Mouse (Mus musculus) CH12.LX (cell line): ENCODE measurements around the gene Fam163b. TPM values are rescaled to one million over a fixed set of nuclear protein-coding genes. Genes with fewer than 3 reads are reported as not detected.

Source experiments
- DNase-seq: peaks from one replicate; pipeline ENCODE4 v3.0.0-alpha.2; 2013; ENCODE audit errors: extremely low read depth
- H3K27ac ChIP-seq: 2 replicates; pipeline ENCODE4 v1.5.1; 2012; ENCODE audit warnings: low read depth, mild to moderate bottlenecking, control low read depth, moderate library complexity; ENCODE audit not compliant: insufficient read depth
- H3K27me3 ChIP-seq: replicated peaks from 2 replicates; pipeline ENCODE3; 2012; ENCODE audit warnings: inconsistent platforms
- H3K36me3 ChIP-seq, 2 experiments: replicated peaks in 1 of 2; 2 replicates each; pipeline versions ENCODE3 to v1.6.1; 2012; ENCODE audit warnings: inconsistent platforms in 1 of 2, low read length in 1 of 2, mild to moderate bottlenecking in 1 of 2, mixed read lengths in 1 of 2, moderate library complexity in 1 of 2; ENCODE audit not compliant: control insufficient read depth in 1 of 2, insufficient read depth in 1 of 2
- H3K4me1 ChIP-seq, 2 experiments: 2 replicates each; pipeline ENCODE4 v1.6.1; 2012; ENCODE audit warnings: inconsistent platforms in 1 of 2, moderate library complexity in 1 of 2; ENCODE audit not compliant: insufficient read depth in 2 of 2, control insufficient read depth in 1 of 2
- H3K4me2 ChIP-seq: 2 replicates; pipeline ENCODE4 v1.6.1; 2012; ENCODE audit warnings: low read depth, mild to moderate bottlenecking, control low read depth; ENCODE audit not compliant: poor library complexity, insufficient read depth, severe bottlenecking
- H3K4me3 ChIP-seq, 3 experiments: fragments of 150-350 bp in 1 of 3; sonication (generic) in 1 of 3; replicated peaks in 1 of 3; 2 replicates each; pipeline versions ENCODE3 to v1.5.1; 2011 to 2012; ENCODE audit warnings: low read depth in 2 of 3, low read length in 2 of 3, mild to moderate bottlenecking in 2 of 3, moderate library complexity in 2 of 3, control low read depth in 1 of 3, improper control_type of control experiment in 1 of 3, inconsistent platforms in 1 of 3, mixed read lengths in 1 of 3; ENCODE audit not compliant: poor library complexity in 1 of 3
- H3K79me2 ChIP-seq: replicated peaks from 2 replicates; pipeline ENCODE4 v1.6.1; 2012; ENCODE audit warnings: mild to moderate bottlenecking, moderate library complexity; ENCODE audit not compliant: control insufficient read depth, poor library complexity, insufficient read depth, severe bottlenecking; ENCODE audit errors: extremely low read depth
- H3K9ac ChIP-seq: 2 replicates; pipeline ENCODE4 v1.6.1; 2012; ENCODE audit warnings: low read depth, mild to moderate bottlenecking, control low read depth, moderate library complexity; ENCODE audit not compliant: insufficient read depth
- H3K9me3 ChIP-seq: replicated peaks from 2 replicates; pipeline ENCODE3; 2012; ENCODE audit warnings: low read length, inconsistent platforms, mixed read lengths
- BHLHE40 ChIP-seq: IDR thresholded peaks from 2 replicates; pipeline ENCODE4 v1.6.1; 2011; ENCODE audit warnings: mild to moderate bottlenecking, low read depth, low read length, improper control_type of control experiment
- CHD2 ChIP-seq: IDR thresholded peaks from 2 replicates; pipeline ENCODE4 v1.6.1; 2011; ENCODE audit warnings: low read length, improper control_type of control experiment
- CTCF ChIP-seq, 2 experiments: IDR thresholded peaks in 1 of 2; conservative IDR thresholded peaks in 1 of 2; 2 replicates each; pipeline ENCODE4 v1.5.1; 2011 to 2012; ENCODE audit warnings: low read depth in 2 of 2, low read length in 2 of 2, improper control_type of control experiment in 1 of 2, inconsistent platforms in 1 of 2, mild to moderate bottlenecking in 1 of 2, moderate library complexity in 1 of 2
- ELF1 ChIP-seq: IDR thresholded peaks from 2 replicates; pipeline ENCODE4 v1.6.1; 2014; ENCODE audit warnings: low read depth, mild to moderate bottlenecking, inconsistent platforms, low read length, improper control_type of control experiment
- EP300 ChIP-seq: IDR thresholded peaks from 2 replicates; pipeline ENCODE4 v1.6.1; 2011; ENCODE audit warnings: low read length, improper control_type of control experiment
- ETS1 ChIP-seq: conservative IDR thresholded peaks from 2 replicates; pipeline ENCODE4 v1.6.1; 2012; ENCODE audit warnings: low read depth, mild to moderate bottlenecking, inconsistent platforms, low read length, improper control_type of control experiment, moderate library complexity
- GABPA ChIP-seq: IDR thresholded peaks from 2 replicates; pipeline ENCODE4 v1.6.1; 2012; ENCODE audit warnings: low read depth, low read length, improper control_type of control experiment, inconsistent platforms; ENCODE audit not compliant: insufficient replicate concordance
- IRF4 ChIP-seq: IDR thresholded peaks from 2 replicates; pipeline ENCODE4 v1.6.1; 2014; ENCODE audit warnings: low read depth, mild to moderate bottlenecking, inconsistent platforms, low read length, improper control_type of control experiment
- KAT2A ChIP-seq: IDR thresholded peaks from 2 replicates; pipeline ENCODE4 v1.6.1; 2012; ENCODE audit warnings: low read length, improper control_type of control experiment, inconsistent platforms; ENCODE audit not compliant: insufficient replicate concordance
- MAX ChIP-seq: IDR thresholded peaks from 2 replicates; pipeline ENCODE4 v1.6.1; 2011; ENCODE audit warnings: low read length, improper control_type of control experiment
- MAZ ChIP-seq: IDR thresholded peaks from 2 replicates; pipeline ENCODE4 v1.6.1; 2012; ENCODE audit warnings: low read depth, mild to moderate bottlenecking, inconsistent platforms, low read length, improper control_type of control experiment, moderate library complexity
- MYC ChIP-seq: IDR thresholded peaks from 2 replicates; pipeline ENCODE4 v1.6.1; 2011; ENCODE audit warnings: low read depth, mild to moderate bottlenecking, improper control_type of control experiment, low read length
- NELFE ChIP-seq: IDR thresholded peaks from 2 replicates; pipeline ENCODE4 v1.6.1; 2011; ENCODE audit warnings: low read depth, low read length, improper control_type of control experiment
- NRF1 ChIP-seq: IDR thresholded peaks from 2 replicates; pipeline ENCODE4 v1.6.1; 2014; ENCODE audit warnings: low read depth, mild to moderate bottlenecking, inconsistent platforms, low read length, improper control_type of control experiment, moderate library complexity
- PAX5 ChIP-seq: IDR thresholded peaks from 2 replicates; pipeline ENCODE4 v1.6.1; 2012; ENCODE audit warnings: low read length, inconsistent platforms, mixed read lengths
- POLR2A ChIP-seq: IDR thresholded peaks from 2 replicates; pipeline ENCODE4 v1.6.1; 2011; ENCODE audit warnings: low read depth, mild to moderate bottlenecking, improper control_type of control experiment, low read length
- POLR2AphosphoS2 ChIP-seq: IDR thresholded peaks from 2 replicates; pipeline ENCODE4 v1.6.1; 2011; ENCODE audit warnings: low read depth, low read length, improper control_type of control experiment
- RAD21 ChIP-seq: IDR thresholded peaks from 2 replicates; pipeline ENCODE4 v1.6.1; 2011; ENCODE audit warnings: low read depth, mild to moderate bottlenecking, low read length, improper control_type of control experiment, moderate library complexity
- RCOR1 ChIP-seq: conservative IDR thresholded peaks from 2 replicates; pipeline ENCODE4 v1.6.1; 2012; ENCODE audit warnings: low read depth, mild to moderate bottlenecking, inconsistent platforms, low read length, improper control_type of control experiment
- SIN3A ChIP-seq: IDR thresholded peaks from 2 replicates; pipeline ENCODE4 v1.6.1; 2012; ENCODE audit warnings: low read length, improper control_type of control experiment, inconsistent platforms
- SMC3 ChIP-seq: IDR thresholded peaks from 2 replicates; pipeline ENCODE4 v1.6.1; 2011; ENCODE audit warnings: low read depth, low read length, improper control_type of control experiment
- USF1 ChIP-seq: IDR thresholded peaks from 2 replicates; pipeline ENCODE4 v1.6.1; 2014; ENCODE audit warnings: low read depth, mild to moderate bottlenecking, inconsistent platforms, low read length, improper control_type of control experiment
- ZKSCAN1 ChIP-seq: IDR thresholded peaks from 2 replicates; pipeline ENCODE4 v1.6.1; 2012; ENCODE audit warnings: low read depth, inconsistent platforms, low read length, improper control_type of control experiment, borderline replicate concordance
- ZMIZ1 ChIP-seq: IDR thresholded peaks from 2 replicates; pipeline ENCODE4 v1.6.1; 2012; ENCODE audit warnings: low read depth, mild to moderate bottlenecking, inconsistent platforms, low read length, improper control_type of control experiment
- ZNF384 ChIP-seq: IDR thresholded peaks from 2 replicates; pipeline ENCODE4 v1.6.1; 2012; ENCODE audit warnings: low read depth, low read length, improper control_type of control experiment, inconsistent platforms
- dilution Hi-C: fragments of 300-500 bp; cut with MboI; formaldehyde crosslinking; loops from 2 replicates; pipeline ENCODE4 v1.14.3; 2020; ENCODE audit warnings: low sequenced_read_pairs; ENCODE audit not compliant: extremely low pct_unique_long_range_greater_than_20kb, extremely low pct_ligation_motif_present
- in situ Hi-C: fragments of 300-500 bp; cut with MboI; formaldehyde crosslinking; loops from 3 replicates; pipeline ENCODE4 v1.14.3; 2019; ENCODE audit warnings: low sequenced_read_pairs, low pct_ligation_motif_present, low pct_unique_long_range_greater_than_20kb, mixed read lengths
- polyA plus RNA-seq: library from polyadenylated mRNA; unstranded; fragments of >175 nt; gene quantifications from 2 replicates; pipeline ENCODE4 v1.2.1, GENCODE M21; 2012; ENCODE audit warnings: low read depth; ENCODE audit not compliant: insufficient read length
- total RNA-seq, 2 experiments: library from RNA; depleted of rRNA; stranded (reverse); fragments of 300-350 nt in 1 of 2; fragments of >200 nt in 1 of 2; gene quantifications; 2 replicates each; pipeline ENCODE4 v1.2.3; 2012 to 2014

The Fam163b gene
- total and polyA plus RNA-seq, 3 experiments, result not detected

GRCm38 (mm10) chr2:27084963-27085362 is 57.3 kb downstream of the Fam163b start:
- H3K4me3 ChIP-seq, result no peak overlapping the region
- in situ Hi-C loops, result loop anchor here (5.0 to 25.0 kb wide), 2 partner anchors 37 to 352 kb away; partner anchors contain the start of genes Brd3os and Vav2

GRCm38 (mm10) chr2:27083761-27084475 is 58.4 kb downstream of the Fam163b start:
- H3K4me3 ChIP-seq, result no peak overlapping the region
- dilution Hi-C loops, result no loop called here

More at GRCm38 (mm10) chr2:27084963-27085362, 57.3 kb downstream of the Fam163b start:
- Histone ChIP-seq H3K4me2 (no peak overlapping the region), H3K27ac (no peak overlapping the region), H3K4me1 (peaks cover 2 to 15% of the 10 kb centered on the region in 2 experiments; a peak in 2 of 4 replicates), H3K9ac (no peak overlapping the region), H3K36me3 (no peaks in the 10 kb centered on the region), H3K9me3 (no peaks in the 10 kb centered on the region), H3K27me3 (peaks cover 8% of the 10 kb centered on the region), H3K79me2 (no peaks in the 10 kb centered on the region)
- TF ChIP-seq RAD21, result no peak
- TF ChIP-seq USF1, result peak; percentile 7; the same call in 1 of the 2 replicates
- no peak for TF ChIP-seq SMC3
- no peak for TF ChIP-seq ETS1
- dilution Hi-C loops, result no loop called here
- no peak for DNase-seq

GRCm38 (mm10) chr2:27079649-27080048 is 62.6 kb downstream of the Fam163b start:
- DNase-seq, result no peak
- Histone ChIP-seq H3K27ac (no peak overlapping the region), H3K27me3 (peaks cover 39% of the 10 kb centered on the region), H3K36me3 (no peaks in the 10 kb centered on the region), H3K4me2 (no peak overlapping the region), H3K4me3 (no peak overlapping the region), H3K79me2 (no peaks in the 10 kb centered on the region), H3K9me3 (no peaks in the 10 kb centered on the region), H3K4me1 (peaks cover 1 to 28% of the 10 kb centered on the region in 2 experiments; a peak in 2 of 4 replicates), H3K9ac (no peak overlapping the region)
- in situ Hi-C loops (loop anchor here (5.0 to 25.0 kb wide), 2 partner anchors 153 to 358 kb away; partner anchors contain the start of genes Brd3os and Vav2), dilution Hi-C loops (no loop called here)
- TF ChIP-seq CTCF (conservative IDR thresholded peaks at IDR 0.05 in 1 of 2, IDR thresholded peaks at IDR 0.05 in 1 of 2; ENCODE audit: low read depth in 2 of 2, low read length in 2 of 2) (no peak), NELFE (no peak), ZKSCAN1 (no peak), GABPA (no peak), CHD2 (no peak), KAT2A (no peak), ZNF384 (no peak), POLR2A (no peak), POLR2AphosphoS2 (no peak), RCOR1 (no peak), ETS1 (no peak)

More at GRCm38 (mm10) chr2:27083761-27084475, 58.4 kb downstream of the Fam163b start:
- no peak overlapping the region for H3K4me2 ChIP-seq
- no peak for DNase-seq
- no peak overlapping the region for H3K9ac ChIP-seq
- H3K9me3 ChIP-seq, result no peaks in the 10 kb centered on the region
- peaks cover 14% of the 10 kb centered on the region for H3K27me3 ChIP-seq
- in situ Hi-C loops, result loop anchor here (25.0 kb wide), 1 partner anchor 353 kb away; the partner anchor contains the start of genes Brd3os and Vav2
- TF ChIP-seq MYC (no peak), ZMIZ1 (no peak), IRF4 (no peak), ZNF384 (no peak), MAZ (no peak), PAX5 (no peak), SMC3 (no peak), NRF1 (no peak), MAX (no peak), NELFE (no peak), ETS1 (no peak), USF1 (no peak), RAD21 (no peak), ELF1 (no peak), BHLHE40 (no peak), SIN3A (no peak), EP300 (no peak)
- no peaks in the 10 kb centered on the region for H3K36me3 ChIP-seq
- H3K27ac ChIP-seq, result no peak overlapping the region
- H3K4me1 ChIP-seq, result peaks cover 2 to 21% of the 10 kb centered on the region in 2 experiments; a peak in 2 of 4 replicates
- no peaks in the 10 kb centered on the region for H3K79me2 ChIP-seq
